Mouse (Mus musculus) small intestine, adult 2 months (tissue): ENCODE data around the gene Zcchc24.

Experiments
- CTCF ChIP-seq: fragments of 200-500 bp; IDR thresholded peaks from 2 replicates; pipeline ENCODE4 v1.5.1; 2012; ENCODE audit warnings: low read depth, mild to moderate bottlenecking, control low read depth, inconsistent platforms, low read length, moderate library complexity, mixed read lengths; ENCODE audit not compliant: insufficient replicate concordance, insufficient read length; ENCODE audit errors: extremely low read depth
- POLR2A ChIP-seq: fragments of 200-500 bp; IDR thresholded peaks from 2 replicates; pipeline ENCODE4 v1.6.1; 2012; ENCODE audit warnings: low read depth, mild to moderate bottlenecking, control low read depth, inconsistent platforms, low read length, moderate library complexity

DNA sequence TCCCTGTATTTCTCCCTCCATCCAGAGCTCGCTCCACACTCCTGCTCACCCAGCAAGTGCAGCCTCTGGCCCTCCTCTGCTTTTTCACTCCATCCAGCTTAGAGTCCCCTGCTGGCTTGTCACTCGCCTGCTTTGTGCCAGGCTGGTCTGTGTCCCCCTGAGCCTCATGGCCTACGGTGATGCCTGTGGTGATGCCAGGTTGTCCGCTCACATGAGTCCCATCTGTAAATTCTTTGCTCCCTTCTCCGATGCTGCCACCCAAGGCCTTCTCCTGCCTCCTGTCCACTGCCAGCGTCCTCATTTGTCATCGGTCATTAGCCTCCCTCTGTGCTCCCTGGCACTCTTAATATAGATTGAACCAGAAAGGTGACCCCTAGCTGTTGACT lies 104.5 kb downstream of the Zcchc24 start:
- TF ChIP-seq CTCF: no peak
- no peak for TF ChIP-seq POLR2A
